Mouse (Mus musculus): ENCODE results near the gene Sfrp5.

The Sfrp5 gene

DNA sequence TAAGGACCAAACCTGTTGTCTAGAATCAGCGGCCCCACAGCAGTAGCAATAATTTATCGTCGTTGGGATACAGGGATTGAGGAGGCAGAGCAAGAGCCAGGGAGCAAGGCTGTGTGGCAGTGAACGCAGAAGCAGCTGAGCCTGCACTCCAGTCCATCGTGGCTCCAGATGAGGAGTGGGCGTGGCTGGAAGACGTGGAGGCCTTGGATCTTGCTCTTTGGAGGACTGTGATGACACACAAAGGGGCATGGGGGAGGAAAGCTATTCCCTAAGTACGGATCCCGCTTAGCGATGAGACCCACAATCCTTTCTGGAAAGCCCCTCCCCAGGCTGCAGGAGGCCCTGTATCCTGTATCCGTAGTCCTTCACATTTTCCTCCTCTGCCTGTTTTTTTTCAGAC, 4.0 kb downstream of the Sfrp5 start:
- DNase-seq (ENCODE audit: low spot score in 2 of 2), result no peak

- no peak for DNase-seq (ENCODE audit: low spot score in 2 of 2)
Observed at GRCm38 (mm10) chr19:42197066-42197465, 5.0 kb downstream of the Sfrp5 start.

DNA sequence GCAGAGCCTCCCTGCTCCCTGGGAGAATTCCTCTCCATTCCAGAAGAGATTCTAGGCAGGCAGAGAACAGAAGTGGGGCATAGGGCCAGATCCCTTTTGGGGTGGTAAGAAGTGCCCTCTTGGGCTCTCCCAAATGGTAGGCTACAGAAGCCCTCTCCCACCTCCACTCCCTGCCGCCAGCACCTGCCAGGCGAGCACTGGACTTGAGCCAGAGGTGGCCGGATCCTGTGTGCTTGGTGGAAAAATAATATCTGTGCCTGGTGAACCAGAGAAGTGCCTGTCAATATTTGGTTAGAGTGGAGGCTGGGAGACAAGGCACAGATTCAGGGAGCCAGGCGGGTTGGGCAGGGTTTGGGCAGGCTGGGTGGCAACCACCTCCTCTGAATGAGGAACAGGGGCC, 5.7 kb downstream of the Sfrp5 start:
- no peak for DNase-seq (ENCODE audit: low spot score in 2 of 2)

GRCm38 (mm10) chr19:42193311-42193710, 8.7 kb downstream of the Sfrp5 start:
- DNase-seq (ENCODE audit: low spot score in 2 of 2), result no peak

DNA sequence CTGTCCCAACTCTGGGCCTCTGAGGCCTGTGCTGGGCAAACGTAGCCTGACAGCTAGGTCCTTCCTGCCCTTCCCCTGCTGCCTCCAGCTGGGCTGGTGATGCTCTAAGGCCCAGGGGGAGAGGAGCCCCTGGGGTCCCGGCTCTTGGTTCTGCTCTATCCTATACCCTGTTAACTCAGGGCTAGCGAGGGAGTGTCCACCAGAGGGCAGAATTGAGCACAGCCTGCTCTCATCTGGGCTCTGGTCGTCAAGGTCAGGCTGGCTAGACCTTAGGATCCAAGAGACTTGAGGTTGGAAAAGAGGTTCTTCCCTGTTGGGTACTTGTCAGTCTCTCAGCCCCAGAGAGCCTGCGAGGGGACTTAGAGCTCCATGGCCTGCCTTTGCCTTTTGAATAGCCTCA, 11.6 kb downstream of the Sfrp5 start:
- no peak for DNase-seq (ENCODE audit: low spot score in 2 of 2)

- DNase-seq (ENCODE audit: low spot score in 2 of 2), result no peak
Observed at GRCm38 (mm10) chr19:42189735-42190134, 12.3 kb downstream of the Sfrp5 start.

DNA sequence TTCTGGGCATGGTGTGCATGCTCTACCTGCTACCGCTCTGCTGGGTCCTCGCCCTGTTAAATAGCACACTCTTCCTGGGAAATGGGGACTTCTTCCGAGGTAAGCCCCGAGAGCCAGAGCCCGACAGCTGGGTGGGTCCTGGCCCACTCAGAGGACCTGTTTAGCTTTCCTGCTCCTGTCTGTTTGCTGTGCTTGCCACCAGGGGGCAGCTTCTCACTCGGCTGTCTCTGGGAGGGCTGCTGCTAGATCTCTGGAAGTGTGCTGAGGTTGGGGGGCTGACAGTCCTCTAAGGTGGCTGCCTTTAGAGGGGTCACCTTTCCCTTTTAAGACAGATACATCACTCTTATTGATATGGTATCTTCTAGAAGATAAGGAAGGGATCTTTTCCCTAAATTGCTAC, 19.4 kb downstream of the Sfrp5 start:
- no peak for DNase-seq (ENCODE audit: low spot score in 2 of 2)

GRCm38 (mm10) chr19:42179356-42179755, 22.7 kb downstream of the Sfrp5 start:
- DNase-seq (ENCODE audit: low spot score in 2 of 2), result no peak

GRCm38 (mm10) chr19:42177461-42177860, 24.6 kb downstream of the Sfrp5 start:
- no peak for DNase-seq (ENCODE audit: low spot score in 2 of 2)

- DNase-seq (ENCODE audit: low spot score in 2 of 2), result no peak
Observed at GRCm38 (mm10) chr19:42176841-42177240, 25.2 kb downstream of the Sfrp5 start.

- DNase-seq (ENCODE audit: low spot score in 2 of 2), result peak; percentile 87 to 91
Observed at GRCm38 (mm10) chr19:42170025-42170969, 31.8 kb downstream of the Sfrp5 start.

DNA sequence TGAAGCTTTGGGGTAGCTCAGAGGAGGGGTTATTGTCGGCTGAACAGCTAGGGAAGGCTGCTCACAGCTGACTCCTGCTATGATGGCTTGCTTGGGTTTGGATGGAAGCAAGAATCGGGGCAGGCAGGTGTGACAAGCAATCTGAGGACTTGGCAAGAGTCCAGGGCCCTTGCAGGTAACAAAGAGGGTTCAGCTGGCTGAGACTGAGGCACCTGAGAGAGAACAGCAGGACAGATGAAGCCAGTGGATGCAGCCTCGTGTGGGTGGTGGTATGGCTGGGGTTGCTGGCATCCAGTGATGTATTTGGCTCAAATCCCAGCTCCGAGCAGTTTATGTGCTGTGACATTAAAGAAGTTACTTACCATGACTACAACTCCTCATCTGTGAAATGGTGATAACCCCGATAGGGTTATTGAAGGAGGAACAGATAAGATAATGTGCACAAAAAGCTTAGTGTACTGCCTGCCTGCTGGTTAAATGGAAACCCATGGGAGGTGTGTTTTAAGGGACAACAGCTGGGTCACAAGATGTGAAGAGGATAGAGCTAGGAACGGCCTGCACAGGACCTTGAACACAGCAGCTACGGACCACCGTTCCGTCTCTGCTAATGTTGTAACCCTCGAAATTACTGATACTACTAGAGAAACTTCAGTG, 32.6 kb downstream of the Sfrp5 start:
- DNase-seq (ENCODE audit: low spot score in 2 of 2), result no peak

GRCm38 (mm10) chr19:42167489-42167888, 34.6 kb downstream of the Sfrp5 start:
- DNase-seq (ENCODE audit: low spot score in 2 of 2), result no peak

DNA sequence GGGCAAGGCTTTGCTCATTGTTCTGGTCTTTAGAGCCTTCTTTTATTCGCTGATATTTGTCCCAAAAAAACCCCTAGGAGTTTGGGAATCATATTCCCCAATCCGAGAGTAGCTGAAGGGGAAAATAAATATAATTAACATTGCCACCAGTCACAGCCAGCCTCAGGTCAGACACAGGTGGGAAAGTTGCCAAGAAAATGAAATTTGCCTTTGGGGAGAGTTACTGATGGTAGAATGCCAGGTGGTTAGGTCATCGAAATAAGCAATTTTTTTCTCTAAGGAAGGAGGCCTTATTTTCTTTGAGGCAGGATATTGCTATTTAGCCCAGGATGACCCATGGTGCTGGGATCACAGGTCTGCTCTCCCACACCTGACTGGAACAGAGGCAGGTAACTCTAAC, 35.3 kb downstream of the Sfrp5 start:
- DNase-seq (ENCODE audit: low spot score in 2 of 2), result no peak

- DNase-seq (ENCODE audit: low spot score in 2 of 2), result peak; percentile 77 to 94
Observed at GRCm38 (mm10) chr19:42166130-42166529, 35.9 kb downstream of the Sfrp5 start.

DNA sequence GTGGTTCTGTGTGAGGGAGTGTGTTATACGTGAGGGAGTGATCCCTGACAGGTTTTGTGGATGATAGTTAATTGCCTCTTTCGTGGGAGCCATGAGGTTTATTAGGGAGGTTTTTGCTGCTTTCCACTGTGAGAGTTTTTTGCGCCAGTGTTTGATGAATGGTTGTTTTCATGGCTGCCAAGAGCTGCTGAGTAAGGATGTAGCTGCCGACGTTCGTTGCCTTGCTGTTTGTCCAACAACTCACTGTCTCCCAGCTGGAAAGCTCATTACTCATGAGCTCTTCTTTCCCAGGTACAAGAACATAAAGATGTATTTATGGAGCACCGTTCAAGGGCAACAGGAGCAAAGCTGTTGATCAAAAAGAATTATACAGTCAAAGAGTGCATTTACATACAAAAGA, 37.9 kb downstream of the Sfrp5 start:
- DNase-seq (ENCODE audit: low spot score in 2 of 2), result no peak

DNA sequence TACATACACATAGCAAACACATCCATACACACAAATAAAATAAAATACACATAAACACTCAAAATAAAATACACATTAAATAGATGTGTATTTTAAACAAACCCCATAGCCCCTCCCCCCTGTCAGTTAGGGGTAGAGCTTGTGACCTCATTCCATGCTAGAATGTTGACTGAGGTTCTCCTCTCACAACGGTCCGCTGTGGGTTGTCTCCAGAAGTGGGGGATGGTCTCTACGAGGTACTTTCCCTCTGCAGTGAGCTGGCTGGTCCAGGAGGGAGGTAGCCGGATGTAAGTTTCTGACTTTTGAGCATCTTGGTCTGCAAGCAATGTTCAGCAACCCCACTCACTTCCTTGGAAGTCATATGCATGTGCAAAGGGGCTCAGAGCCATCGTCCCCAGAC, 38.3 kb downstream of the Sfrp5 start, which contains the start of gene Zfyve27:
TSS of gene Zfyve27 (plus strand) at position 188 of the 400 bp plus-strand sequence.
- DNase-seq (ENCODE audit: low spot score in 2 of 2), result no peak

- no peak for DNase-seq (ENCODE audit: low spot score in 2 of 2)
Observed at GRCm38 (mm10) chr19:42158246-42159017, 43.6 kb downstream of the Sfrp5 start.

DNA sequence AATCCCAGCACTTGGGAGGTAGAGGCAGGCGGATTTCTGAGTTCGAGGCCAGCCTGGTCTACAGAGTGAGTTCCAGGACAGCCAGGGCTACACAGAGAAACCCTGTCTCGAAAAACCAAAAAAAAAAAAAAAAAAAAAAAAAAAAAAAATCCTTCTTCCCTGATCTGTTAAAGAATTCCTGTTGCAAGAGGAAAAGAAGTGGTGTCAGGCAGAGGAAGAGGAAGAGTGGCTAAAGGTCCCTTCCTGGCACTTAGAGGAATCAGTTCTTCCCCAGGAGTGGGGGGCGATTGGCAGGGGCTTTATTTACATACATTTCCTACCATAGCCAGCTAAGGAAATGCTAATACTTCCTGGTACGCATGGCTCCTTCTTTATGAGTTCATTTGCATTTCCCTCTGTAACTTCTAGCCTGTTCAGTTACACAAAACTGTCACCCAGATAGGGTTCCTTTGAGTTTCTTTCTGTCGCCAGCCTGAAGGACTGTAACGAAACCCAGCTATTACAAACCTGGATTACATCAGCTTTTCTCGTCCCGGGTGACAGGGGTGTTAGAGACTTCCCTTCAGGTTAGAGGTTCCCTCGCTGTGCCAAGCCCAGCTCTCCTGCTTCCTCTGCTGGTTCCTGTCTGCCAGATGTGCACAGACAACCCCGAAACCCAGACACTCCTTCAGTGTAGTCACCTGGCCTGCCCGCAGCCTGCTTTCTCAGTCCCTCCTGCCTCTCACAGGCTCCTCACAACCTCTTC, 44.4 kb downstream of the Sfrp5 start:
- DNase-seq (ENCODE audit: low spot score in 2 of 2), result no peak

GRCm38 (mm10) chr19:42151990-42152389, 50.1 kb downstream of the Sfrp5 start:
- DNase-seq (ENCODE audit: low spot score in 2 of 2), result peak; percentile 80 to 82

DNA sequence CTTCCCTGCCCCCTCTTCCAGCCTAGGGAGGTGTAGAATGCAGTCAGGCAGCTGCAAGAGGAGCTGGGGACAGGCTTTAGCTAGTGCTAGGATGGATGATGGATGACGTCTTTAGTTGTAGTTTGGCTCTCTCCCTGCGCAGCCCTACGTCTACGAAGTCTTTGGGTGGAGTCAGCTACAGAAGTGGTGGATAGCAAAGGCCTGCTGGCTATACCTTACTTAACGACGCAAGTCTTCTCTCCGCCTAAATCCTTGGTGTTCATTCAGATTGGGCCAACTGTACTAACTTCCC, 53.5 kb downstream of the Sfrp5 start:
- DNase-seq (ENCODE audit: low spot score in 2 of 2), result no peak

All from urinary bladder, postnatal 4 days (tissue).